In genomic region chr11:77686841-77687540, GRCm38 (mm10) we compare ENCODE assay signal across 8 mouse cellular contexts. TPM values are rescaled to one million over a fixed set of nuclear protein-coding genes. Genes with fewer than 3 reads are reported as not detected.
DNase-seq lines count a peak whose midpoint lies in the region; ATAC-seq and TF ChIP-seq lines count a peak whose summit lies in the region.

No protein-coding gene starts in this region.

- no peaks in the 10 kb centered on the region for H3K4me1 ChIP-seq in cortical plate, adult 2 months (ENCODE audit: control insufficient read depth, insufficient read depth, low read length)

- peak; percentile 57 for DNase-seq in adipocyte (ENCODE audit: low spot score)
- DNase-seq in gastrocnemius, adult 8-10 months (ENCODE audit: low spot score in 2 of 2) = peak; percentile 28 to 50
- DNase-seq in induced T-regulatory cell, adult 2 months (ENCODE audit: low read depth) = peak; percentile 80
- DNase-seq in left cerebral cortex, postnatal 14 days (ENCODE audit: low spot score in 2 of 2) = peak; percentile 46 to 47
- peak; percentile 72 for DNase-seq in right cerebral cortex, postnatal 25 days
- DNase-seq in urinary bladder, postnatal 25 days (ENCODE audit: low spot score) = peak; percentile 62

- peak overlapping the region; percentile 98 for H3K27ac ChIP-seq in cortical plate, adult 2 months (ENCODE audit: insufficient read depth, low read length)

- intact Hi-C loops in left cerebral cortex, postnatal 14 days (cut with DNase I) = loop anchor here (5.0 kb wide), 1 partner anchor 105 kb away; no protein-coding TSS in a partner anchor

- no peak for TF ChIP-seq CTCF in cortical plate, adult 2 months (IDR thresholded peaks at IDR 0.05; ENCODE audit: extremely low read depth, insufficient read depth, low read length)

- peak; percentile 14; the same call in 1 of the 2 replicates for ATAC-seq in megakaryocyte progenitor cell, adult 5-6 weeks (replicated peaks; ENCODE audit: poor library complexity)

- no peak for TF ChIP-seq POLR2A in cortical plate, adult 2 months (IDR thresholded peaks at IDR 0.05; ENCODE audit: extremely low read depth, insufficient read depth, low read length)

- peak overlapping the region; percentile 62 for H3K4me3 ChIP-seq in cortical plate, adult 2 months (ENCODE audit: insufficient read depth, low read length)

RNA-seq across cellular contexts. Expression of gene Nufip2, which starts 1.0 kb away (rescaled TPM):
- 15.4 and 17.2 TPM in 2 replicates for polyA plus RNA-seq in cortical plate, adult 2 months (2012; rRNA removed)
- 10 to 100 TPM; 31.0 to 38.3 (median 33.6) TPM for total RNA-seq in gastrocnemius, adult 8-10 months (2022)
- 10 to 100 TPM; 73.9 to 81.2 TPM for total RNA-seq in left cerebral cortex, postnatal 14 days (2021)
- 68.5 and 75.4 TPM in 2 replicates for total RNA-seq in megakaryocyte progenitor cell, adult 5-6 weeks (2015)
- total RNA-seq in megakaryocyte progenitor cell, adult 5-6 weeks (2017) = 76.5 and 98.4 TPM in 2 replicates

RNA-seq across cellular contexts. Expression of gene Cryba1, which starts 38.1 kb away (rescaled TPM):
- polyA plus RNA-seq in cortical plate, adult 2 months (2012; rRNA removed) = not detected in 2 replicates
- not detected for total RNA-seq in gastrocnemius, adult 8-10 months (2022)
- total RNA-seq in left cerebral cortex, postnatal 14 days (2021) = not detected
- not detected in 2 replicates for total RNA-seq in megakaryocyte progenitor cell, adult 5-6 weeks (2015)
- total RNA-seq in megakaryocyte progenitor cell, adult 5-6 weeks (2017) = not detected in 2 replicates

Comparison
In these comparisons a context has a peak if more than half of its experiments do, and no peak if none do; other contexts are left out.
1. Peak in every context shown above with its lines: DNase-seq, ATAC-seq, H3K4me3 ChIP-seq and H3K27ac ChIP-seq.